Mouse (Mus musculus) c-Kit-positive CD71-positive TER-119-negative erythroid progenitor cells, embryonic 14.5 days (primary cell): ENCODE measurements around the gene Ccdc174.
A peak's percentile ranks its signal among the peaks of the same experiment; 100 is the strongest.
"Not testable (repeated sequence)": the region's sequence is repeated elsewhere in the genome, so short reads cannot be mapped to it uniquely, and the experiment has no call there.

Source experiments
- DNase-seq: peaks from one replicate; pipeline ENCODE4 v3.0.0-alpha.2; 2013; ENCODE audit warnings: low read depth

Ccdc174 gene

DNA sequence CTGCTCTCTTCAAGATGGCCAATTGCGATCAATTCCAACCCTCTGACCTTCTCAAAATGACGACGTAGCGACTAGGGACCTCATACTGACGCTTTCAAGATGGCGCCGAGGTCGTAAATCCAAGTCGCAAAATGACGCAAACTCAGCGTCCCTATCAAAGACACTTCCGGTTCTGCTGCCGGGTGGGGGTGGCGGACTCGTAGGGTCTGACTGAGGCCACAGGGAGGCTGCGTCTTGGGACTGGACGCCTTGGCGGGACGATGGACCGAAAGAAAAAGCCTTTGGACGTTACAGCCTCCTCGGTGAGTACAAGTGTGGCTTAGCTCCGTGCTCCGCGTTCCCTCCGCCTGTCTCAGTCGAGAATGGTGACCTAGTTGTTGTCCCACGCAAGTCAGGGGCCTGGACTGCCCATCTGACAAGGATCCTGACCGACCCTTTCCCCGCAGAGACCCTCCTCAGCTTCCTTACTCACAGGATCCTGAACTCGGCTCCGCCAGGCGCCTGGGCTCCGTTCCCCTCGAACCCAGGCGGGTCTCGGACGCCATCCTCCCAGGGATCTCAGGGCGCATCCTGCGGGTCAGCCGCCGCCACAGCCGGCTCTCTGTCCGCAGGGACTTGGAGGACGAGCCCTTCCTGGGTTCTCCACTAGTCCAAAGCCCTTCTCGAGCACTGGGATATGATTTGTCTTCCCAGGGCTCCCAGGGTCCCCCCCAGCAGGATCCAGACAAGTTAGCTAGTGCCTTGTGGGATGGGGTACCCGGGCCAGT is at the start of gene Ccdc174:
Ccdc174 (plus strand) TSS at position 169 of the 767 bp plus-strand sequence.
- peak; percentile 95 for DNase-seq

DNA sequence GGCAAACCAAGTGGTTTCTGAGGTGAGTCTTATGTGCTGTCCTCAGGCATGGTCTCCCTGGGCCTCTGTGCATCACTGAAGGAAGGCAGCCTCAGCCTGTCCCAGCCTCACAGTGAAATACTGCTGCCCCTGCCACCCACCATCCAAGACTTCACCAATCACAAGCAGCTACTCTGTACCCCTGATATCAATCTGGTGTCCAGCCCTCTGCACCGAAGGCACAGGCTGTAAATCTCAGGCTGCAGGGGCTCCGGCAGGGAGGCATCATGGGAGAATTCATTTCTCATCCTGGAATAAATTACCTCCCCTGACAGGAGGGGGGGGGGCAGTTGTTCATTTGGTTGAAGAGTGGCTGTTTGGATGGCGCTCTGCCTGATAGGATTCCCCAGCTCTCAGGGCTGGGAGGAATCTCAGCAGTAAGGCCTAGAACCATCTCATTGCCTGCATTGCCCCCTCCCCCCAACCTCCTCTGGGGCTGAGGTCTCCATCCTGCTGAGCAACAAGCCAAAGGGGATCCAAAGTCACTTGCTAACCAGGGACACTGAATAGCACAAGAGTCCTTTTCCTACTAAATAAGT is 44.9 kb upstream of the Ccdc174 start:
- DNase-seq = no peak

DNA sequence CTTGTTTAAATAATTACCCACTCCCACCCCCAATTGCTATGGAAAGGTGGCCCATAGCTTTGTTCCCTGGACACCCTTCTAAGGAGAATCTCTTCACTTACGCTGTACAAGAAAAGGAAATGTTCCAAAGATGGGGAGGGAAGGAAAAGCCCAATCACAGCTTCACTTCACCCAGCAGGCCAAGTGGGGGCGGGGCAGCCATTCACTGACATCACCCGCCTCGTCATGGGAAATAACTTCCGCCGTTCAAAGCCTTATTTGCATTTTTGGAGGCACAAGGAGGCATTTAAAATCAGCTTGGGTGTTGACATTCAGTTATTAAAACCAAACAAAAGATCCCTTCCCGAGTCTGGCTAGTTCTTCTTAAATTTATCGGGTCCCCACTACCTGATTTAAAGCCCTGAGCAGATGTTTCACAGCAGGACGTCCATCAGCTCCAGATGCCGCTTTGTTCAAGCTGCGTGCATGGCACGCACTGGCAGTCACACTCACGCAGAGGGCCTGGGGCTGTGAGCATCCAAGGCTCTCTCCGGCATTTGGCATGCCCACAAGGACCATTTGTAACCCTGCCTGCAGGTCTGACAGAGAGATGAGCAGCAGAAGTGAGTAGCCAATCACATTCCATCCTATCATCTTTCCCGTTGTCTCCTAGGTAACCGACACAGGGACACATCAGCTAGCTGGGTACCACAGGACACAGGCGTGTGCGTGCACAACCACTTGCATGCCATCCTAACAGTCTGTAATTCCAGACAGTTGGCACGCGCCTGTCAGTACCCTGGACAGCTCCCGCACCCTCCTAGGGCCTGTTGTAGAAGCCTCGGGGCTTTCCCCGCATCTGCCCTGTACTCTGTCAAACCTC is 38.6 kb upstream of the Ccdc174 start:
- DNase-seq = peak; percentile 43

DNA sequence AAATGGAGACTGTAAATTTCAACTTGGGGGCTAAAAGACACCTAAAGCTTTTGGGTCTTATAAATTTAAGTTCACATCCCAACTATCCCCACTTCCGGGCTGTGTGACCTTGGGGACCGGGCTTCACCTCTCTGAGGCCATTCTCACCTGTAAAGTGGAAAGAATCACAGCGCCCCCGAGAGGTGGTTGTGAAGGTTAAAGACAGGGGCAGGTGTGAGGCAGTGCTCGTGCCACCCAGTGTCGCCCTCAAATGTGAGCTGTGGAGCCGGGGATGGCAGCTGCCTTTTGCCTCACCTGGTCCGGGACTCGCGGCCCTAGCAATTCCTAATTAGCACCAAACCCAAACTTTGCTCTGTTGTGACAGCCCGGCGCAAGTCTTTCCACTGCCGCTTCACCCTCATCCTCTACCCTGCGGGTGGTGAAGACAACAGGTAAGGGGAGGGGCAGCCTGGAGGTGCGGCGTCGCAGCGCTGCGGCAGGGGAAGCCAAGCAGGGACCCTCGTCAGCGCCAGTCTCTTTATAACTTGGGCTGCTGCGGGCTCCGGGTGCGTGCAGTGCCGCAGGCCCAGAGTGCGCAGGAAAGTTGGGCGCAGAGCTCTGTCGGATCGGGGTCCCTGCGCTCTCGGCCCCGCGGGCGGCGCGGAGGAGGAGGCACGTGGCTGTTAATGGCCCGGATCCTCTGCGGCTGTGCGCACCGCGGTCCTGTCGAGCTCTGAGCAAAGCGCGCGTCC is 34.8 kb upstream of the Ccdc174 start:
- no peak for DNase-seq

DNA sequence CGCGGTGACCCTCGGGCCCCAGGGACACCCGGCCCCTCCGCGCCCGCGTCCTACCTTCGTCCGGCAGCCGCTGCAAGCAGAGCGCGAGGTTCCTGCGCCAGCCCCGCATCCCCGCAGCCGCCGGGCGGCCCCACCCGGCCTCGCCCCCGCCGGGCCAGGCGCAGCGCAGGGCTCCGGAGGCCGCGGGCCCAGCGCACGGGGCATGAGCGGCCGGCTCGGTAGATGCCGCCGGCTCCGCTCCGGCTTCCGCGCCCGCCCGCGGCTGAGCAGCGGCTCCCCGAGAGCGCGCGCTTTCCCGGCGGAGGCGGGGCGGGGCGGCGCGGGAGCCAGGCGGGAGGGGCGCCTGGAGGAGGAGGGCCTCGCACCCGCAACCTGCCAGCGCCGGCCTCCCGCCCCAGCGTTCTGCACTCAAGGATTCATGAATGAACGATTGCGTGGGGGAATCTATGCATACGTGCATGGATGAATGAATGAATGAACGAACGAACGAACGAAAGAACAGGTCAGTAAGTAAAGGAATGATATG is 34.2 kb upstream of the Ccdc174 start:
- no peak for DNase-seq

DNA sequence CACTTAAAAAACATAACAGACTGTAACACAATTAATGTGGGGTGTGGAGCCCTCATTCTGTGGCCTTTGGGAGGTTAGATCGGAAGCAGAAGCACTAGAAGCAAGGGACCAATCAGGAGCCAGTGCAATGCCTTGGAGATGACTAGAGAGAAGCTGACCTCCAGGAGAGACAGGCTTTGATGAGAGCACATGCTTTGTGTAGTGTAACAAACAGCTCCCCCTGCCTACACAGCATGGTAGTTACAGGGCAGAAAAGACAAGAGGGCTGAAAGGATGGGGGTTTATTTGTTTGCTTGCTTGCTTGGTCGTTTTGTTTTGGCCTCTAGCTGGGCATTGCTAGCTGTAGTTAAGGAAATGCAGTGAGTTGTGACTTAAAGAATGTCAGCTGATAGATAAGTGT is 25.3 kb upstream of the Ccdc174 start:
- DNase-seq = no peak

DNA sequence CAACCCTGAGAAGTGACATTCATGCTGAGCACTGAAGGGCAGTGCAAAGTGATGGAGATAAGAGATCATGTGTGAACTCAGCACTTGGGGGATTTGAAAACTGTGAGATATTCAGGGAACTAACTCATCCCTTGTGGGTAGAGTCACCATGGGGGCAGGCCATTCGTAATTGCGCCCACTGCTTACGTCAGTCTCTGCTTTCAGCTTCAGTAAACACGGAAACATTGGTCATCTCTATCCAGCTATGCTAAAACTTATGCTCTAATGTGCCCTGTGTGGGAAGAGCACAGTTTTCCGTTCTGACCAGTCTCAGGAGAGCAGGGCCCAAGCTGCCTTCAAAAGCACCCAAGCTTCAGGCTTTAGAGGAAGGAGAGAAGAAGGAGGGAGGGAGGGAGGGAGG is 19.5 kb upstream of the Ccdc174 start:
- no peak for DNase-seq

DNA sequence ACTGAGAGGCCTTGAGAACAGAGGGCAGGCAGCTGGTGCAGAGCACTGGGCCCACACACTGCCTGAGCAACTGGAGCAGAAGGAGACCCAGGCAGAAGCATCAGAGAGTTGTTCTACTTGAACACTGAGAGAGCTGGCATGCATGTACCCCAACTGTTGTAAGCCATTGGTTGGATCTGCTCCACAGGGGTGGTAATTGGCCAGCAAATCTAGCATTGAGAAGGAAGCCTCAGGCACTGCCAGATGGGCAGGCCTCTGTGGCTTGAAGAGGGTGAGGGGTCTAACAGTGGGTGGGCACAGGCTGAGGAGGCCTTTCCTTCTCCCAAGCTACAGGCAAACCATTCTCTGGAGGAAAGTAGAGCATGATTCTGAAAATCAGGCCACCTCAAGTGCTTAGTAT is 15.0 kb upstream of the Ccdc174 start:
- DNase-seq = no peak

DNA sequence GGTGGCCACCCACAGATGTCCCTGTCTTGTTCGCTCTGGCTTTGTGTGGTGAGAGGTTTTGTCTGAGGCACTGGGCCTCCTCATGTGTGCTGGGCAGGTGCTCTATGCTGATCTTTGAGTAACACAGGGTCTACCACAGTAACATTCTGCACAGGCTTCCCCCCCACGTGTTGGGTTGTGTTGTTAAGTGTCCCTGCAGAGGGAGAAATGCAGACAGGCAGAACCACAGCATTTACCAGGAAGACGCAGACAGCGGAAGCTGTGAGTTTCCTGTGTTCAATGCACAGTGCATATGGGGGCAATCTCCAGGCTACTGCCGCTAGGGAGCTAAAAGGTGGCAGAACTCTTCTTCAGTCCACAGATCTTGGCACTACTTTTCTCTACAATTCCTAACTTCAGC is 13.3 kb upstream of the Ccdc174 start:
- DNase-seq = no peak

DNA sequence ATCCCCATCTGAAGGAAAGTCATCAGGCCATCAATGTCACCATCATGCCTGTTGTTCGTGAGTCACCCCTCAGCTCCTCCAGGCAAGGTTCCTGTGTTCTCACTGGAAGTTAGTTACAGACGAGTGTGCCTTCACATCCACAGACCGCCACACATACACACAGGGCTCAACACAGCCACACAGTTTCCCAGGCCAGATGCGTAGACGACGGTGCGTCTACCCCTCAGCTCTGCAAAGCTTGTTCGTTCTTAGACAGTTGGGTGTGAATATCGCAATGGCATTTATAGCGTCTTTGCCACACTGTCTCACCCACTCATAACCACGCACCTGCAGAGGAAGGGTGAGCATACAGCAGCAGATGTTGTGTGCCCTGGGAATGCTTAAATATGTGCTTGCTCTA is 12.3 kb upstream of the Ccdc174 start:
- no peak for DNase-seq

DNA sequence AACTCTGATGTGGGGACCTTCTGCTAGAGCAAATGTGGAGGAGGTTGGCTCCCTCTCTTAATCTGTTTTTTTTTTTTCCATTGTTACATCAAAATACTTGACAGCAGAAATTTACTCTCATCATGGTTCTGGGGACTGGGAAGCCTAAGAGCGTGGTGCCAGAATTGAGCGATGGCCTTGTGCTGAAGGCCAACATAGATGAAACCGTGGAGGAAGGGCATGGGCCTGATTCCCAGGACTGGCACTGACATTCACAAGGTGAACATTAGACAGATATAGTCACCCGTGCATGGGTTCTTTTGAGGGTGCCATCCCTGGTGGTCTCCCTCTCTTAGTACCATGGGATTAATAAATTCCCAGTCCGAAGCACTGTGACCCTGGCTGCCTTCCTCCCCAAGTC is 9.8 kb upstream of the Ccdc174 start:
- DNase-seq = no peak

DNA sequence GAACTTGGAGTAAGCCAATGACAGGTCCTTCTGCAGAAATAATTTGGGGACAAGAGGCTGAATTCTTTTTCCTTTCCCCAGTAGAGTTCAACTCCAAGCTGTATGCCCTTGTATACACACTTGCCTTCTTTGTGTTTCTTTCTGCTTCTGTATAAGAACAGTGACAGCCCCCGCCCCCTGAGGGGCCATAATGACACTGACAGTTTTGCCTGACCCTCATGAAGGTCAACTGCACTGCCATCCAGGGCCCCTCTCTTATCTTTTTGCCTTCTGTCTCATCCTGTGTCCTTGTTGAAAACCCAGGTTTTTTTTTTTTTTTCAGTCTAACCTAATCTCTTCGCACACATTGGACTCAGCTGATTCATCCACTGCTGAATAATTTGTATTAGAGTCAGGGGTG is 5.1 kb upstream of the Ccdc174 start:
- no peak for DNase-seq

DNA sequence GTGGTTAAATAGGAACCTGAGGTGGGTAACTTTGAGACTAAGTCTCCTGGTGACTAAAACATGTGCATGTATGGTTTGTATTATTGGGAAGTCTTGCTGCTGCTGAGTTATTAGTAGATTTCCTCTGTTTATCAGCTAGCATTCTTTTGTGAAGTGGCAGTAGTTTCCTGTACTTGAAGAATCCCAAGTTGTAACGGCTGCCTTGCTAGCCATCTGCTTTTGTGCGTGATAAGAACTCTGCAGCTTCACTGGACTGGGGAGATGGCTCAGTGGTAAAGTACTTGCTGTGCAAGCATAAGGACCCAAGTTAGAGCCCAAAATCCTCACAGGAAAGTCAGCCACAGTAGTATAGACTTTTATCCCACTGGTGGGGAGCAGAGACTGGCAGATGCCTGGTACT is 6.0 kb downstream of the Ccdc174 start:
- DNase-seq = no peak

DNA sequence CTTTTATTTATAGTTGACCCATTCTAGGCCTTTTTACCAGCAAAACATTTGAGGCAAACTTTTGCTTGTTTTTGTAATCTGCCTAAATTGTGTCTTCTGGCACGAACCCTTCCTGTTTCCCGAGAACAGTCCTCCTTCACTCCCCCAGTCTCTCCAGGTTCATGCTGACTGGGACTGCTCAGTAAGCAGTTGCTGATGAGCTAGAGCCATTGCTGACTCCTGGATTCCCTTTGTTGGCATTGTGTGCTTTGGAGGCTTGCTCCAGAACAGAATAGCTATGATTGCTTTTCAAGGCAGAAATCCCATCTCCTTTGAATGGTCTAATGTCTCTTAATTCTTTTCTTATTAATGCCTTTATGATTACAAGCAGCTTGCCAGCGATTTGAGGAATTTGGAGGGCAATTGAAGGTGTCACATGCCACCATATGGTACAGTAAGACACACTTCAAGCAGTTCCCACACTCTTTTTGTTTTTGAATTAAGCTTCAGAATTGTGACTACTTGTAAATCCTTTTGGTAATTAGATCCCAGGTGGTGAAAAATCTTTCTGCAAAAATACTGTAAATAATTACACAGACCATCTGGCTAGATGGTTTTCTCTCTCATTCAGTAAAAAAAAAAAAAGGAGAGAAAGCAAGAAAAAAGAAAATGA is 11.5 kb downstream of the Ccdc174 start:
- DNase-seq = no peak

DNA sequence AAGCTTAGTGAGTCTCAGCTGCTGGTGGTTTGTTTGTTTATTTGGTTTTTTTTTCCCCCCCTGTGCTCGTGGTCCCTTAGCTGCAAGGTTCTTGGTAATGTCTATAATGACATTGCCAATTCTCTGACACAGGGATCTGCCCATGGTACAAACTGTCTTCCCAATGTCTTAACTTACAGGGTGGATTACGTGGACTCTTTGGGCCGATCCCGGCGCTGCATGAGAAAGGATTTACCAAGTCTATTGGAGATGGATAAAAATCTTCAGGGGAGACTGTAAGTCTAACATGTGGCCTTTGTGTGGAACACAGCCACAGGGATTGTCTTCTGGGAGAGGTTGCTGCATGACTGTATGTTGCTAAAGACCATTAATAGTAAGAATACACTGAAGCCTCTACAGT is 12.8 kb downstream of the Ccdc174 start:
- no peak for DNase-seq

DNA sequence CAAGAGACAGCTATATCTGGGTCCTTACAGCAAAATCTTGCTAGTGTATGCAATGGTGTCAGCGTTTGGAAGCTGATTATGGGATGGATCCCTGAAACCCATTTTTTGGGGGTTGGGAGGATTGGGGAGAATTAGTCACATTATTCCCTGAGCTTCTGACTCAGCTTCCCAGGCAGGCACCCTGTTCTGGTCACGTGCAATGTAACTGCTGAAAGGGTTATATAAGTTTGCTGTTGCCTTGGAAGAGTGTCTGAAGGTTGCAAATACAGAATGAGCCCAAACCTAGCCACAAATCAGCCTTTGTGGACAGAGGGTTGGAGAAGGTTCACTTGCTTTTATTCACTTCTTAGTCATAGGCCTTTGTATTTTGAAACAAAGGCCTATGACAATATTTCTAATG is 13.9 kb downstream of the Ccdc174 start:
- no peak for DNase-seq

DNA sequence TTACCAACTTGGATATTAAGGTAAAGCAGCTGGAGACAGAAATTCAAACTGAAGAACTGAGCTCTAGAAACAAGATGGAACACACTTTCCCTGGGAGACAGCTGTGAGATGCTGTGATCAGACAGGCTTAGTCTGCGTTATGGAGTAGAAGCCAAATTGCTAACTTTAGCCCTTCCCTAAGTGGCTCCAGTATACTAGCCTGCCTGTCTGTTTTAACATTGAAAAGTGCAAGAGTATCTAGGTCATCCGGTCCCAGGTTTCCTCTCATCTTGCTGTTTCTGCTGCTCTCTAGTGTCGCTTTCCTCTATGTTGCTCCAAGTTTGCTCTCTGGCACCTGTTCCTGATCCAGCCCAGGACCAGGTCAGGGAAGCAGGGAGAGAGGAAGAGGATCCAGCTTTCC is 18.9 kb downstream of the Ccdc174 start:
- no peak for DNase-seq

DNA sequence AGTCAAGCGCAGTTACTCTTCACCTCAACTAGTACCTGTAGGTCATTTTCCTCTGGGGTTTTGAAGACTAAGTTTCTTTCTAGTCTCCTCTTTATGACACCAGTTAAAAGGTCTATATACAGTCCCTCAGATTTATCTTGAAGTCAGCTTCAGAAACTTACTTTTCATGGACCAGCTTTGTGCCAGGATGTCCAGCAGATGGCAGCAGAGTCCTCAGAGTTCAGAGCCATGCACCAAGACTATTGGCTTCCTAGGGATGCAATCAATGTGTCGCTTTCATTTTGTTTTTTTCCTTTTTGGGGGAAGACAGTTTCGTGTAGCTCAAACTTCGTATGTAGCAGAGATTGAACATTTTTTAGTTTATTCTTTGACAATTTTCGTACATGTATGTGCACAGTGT is 23.7 kb downstream of the Ccdc174 start:
- peak; percentile 61 for DNase-seq

DNA sequence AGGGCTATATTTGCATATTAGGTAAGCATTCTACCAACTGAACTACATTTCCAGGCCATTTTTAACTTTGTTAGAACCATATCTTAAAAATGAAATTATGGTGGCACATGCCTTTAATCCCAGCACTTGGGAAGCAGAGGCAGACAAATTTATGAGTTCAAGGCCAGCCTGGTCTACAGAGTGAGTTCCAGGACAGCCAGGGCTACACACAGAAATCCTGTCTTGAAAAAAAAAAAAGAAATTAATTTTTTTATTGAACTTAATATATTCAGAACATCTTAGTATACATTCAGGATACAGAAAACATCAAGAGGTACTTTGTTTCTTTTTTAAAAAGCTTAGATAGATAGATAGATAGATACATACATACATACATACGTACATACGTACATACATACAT is 24.7 kb downstream of the Ccdc174 start, which contains the start of gene 4930590J08Rik:
4930590J08Rik (plus strand) TSS at position 301 of the 400 bp plus-strand sequence.
- DNase-seq = not testable (repeated sequence)

DNA sequence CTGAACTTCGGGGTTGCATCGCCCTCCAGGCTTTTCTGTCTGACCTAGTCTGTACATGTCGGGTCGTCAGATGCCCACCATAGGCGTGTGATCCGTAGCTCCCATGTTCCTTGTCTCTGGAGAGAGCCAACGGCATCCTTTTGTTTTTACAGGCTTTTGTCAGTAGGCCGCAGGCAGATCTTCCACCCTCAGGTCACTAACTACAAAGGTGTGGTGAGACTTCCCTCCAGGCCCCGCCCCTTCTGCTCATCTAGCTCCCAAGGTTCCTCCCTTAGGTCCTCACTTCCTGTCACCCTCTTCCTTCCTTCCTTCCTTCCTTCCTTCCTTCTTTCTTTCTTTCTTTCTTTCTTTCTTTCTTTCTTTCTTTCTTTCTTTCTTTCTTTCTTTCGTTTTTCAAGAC is 36.2 kb downstream of the Ccdc174 start:
- DNase-seq = no peak

DNA sequence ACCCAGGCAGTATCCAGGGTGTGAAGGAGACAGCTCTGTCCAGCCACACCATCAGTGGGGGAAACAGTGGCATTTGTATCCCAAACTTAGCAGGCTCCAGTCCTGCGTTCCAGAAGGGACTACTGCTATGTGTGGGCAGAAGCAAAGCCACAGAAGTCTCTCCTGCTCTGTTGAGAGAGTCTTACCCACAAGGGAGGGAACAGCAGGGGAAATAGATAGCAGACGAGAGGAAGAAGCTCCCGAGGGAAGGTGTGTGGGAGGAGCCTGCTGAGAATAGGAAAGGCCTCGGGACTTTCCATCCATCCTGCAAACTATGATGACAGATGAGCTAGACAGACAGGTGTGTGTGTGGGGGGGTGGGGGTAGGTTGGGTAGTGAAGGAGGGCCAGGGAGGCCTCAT is 39.4 kb downstream of the Ccdc174 start:
- no peak for DNase-seq

DNA sequence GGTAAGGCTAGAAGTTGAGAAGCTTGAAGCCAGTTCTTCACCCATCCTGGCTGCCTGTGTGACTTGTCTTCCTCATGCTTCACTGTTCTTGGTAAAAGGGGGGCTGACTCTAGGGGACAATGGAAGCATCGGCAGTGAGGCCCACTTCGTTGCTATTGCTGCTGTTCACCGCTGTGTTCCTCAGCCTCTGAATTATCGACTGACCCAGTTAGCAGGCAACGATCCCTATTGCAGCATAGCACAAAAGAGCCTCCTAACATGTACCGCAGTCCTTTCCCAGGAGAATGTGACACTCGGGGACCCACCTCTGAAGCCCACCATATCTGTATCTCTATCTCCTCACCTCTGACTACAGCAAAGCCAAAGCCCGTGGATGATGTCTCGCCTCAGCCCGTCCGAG is 39.9 kb downstream of the Ccdc174 start:
- DNase-seq = no peak
